Mouse (Mus musculus): ENCODE measurements around the gene Irf2. TPM values are rescaled to one million over a fixed set of nuclear protein-coding genes. Genes with fewer than 3 reads are reported as not detected.
A peak's percentile ranks its signal among the peaks of the same experiment; 100 is the strongest.

Irf2 gene
- total RNA-seq (2021), result 10 to 100 TPM; 23.1 to 26.0 TPM

- peak; percentile 85 for DNase-seq
- intact Hi-C loops (cut with DNase I), result loop anchor here (5.0 kb wide), 1 partner anchor 52 kb away; no protein-coding TSS in a partner anchor
Measured at GRCm38 (mm10) chr8:46739003-46739949, at the start of gene Irf2. Gene Irf2 (plus strand): TSS chr8:46739732.

GRCm38 (mm10) chr8:46690111-46690510 lies 49.4 kb upstream of the Irf2 start:
- intact Hi-C loops (cut with DNase I), result no loop called here
- no peak for DNase-seq

GRCm38 (mm10) chr8:46690581-46690980 lies 49.0 kb upstream of the Irf2 start:
- intact Hi-C loops (cut with DNase I), result no loop called here
- DNase-seq, result no peak

- intact Hi-C loops (cut with DNase I), result no loop called here
- DNase-seq, result no peak
Measured at GRCm38 (mm10) chr8:46691360-46691759, 48.2 kb upstream of the Irf2 start.

GRCm38 (mm10) chr8:46696256-46697041 lies 43.1 kb upstream of the Irf2 start:
- DNase-seq, result peak; percentile 6
- intact Hi-C loops (cut with DNase I), result no loop called here

- intact Hi-C loops (cut with DNase I), result no loop called here
- DNase-seq, result no peak
Measured at GRCm38 (mm10) chr8:46697566-46697965, 42.0 kb upstream of the Irf2 start.

GRCm38 (mm10) chr8:46698162-46698561 lies 41.4 kb upstream of the Irf2 start:
- no peak for DNase-seq
- intact Hi-C loops (cut with DNase I), result no loop called here

GRCm38 (mm10) chr8:46705145-46705544 lies 34.4 kb upstream of the Irf2 start:
- intact Hi-C loops (cut with DNase I), result no loop called here
- no peak for DNase-seq

GRCm38 (mm10) chr8:46706730-46707129 lies 32.8 kb upstream of the Irf2 start:
- DNase-seq, result no peak
- intact Hi-C loops (cut with DNase I), result no loop called here

GRCm38 (mm10) chr8:46709302-46709701 lies 30.2 kb upstream of the Irf2 start:
- intact Hi-C loops (cut with DNase I), result no loop called here
- no peak for DNase-seq

GRCm38 (mm10) chr8:46710289-46710688 lies 29.2 kb upstream of the Irf2 start:
- intact Hi-C loops (cut with DNase I), result no loop called here
- no peak for DNase-seq

- no peak for DNase-seq
- intact Hi-C loops (cut with DNase I), result no loop called here
Measured at GRCm38 (mm10) chr8:46711496-46711895, 28.0 kb upstream of the Irf2 start.

- DNase-seq, result no peak
- intact Hi-C loops (cut with DNase I), result no loop called here
Measured at GRCm38 (mm10) chr8:46713178-46713577, 26.4 kb upstream of the Irf2 start.

GRCm38 (mm10) chr8:46713844-46714243 lies 25.7 kb upstream of the Irf2 start:
- intact Hi-C loops (cut with DNase I), result no loop called here
- no peak for DNase-seq

GRCm38 (mm10) chr8:46714400-46714799 lies 25.1 kb upstream of the Irf2 start:
- DNase-seq, result no peak
- intact Hi-C loops (cut with DNase I), result no loop called here

- no peak for DNase-seq
- intact Hi-C loops (cut with DNase I), result no loop called here
Measured at GRCm38 (mm10) chr8:46716477-46716876, 23.1 kb upstream of the Irf2 start.

GRCm38 (mm10) chr8:46717170-46717569 lies 22.4 kb upstream of the Irf2 start:
- DNase-seq, result no peak
- intact Hi-C loops (cut with DNase I), result no loop called here

- DNase-seq, result no peak
- intact Hi-C loops (cut with DNase I), result no loop called here
Measured at GRCm38 (mm10) chr8:46718301-46718700, 21.2 kb upstream of the Irf2 start.

GRCm38 (mm10) chr8:46718747-46719146 lies 20.8 kb upstream of the Irf2 start:
- no peak for DNase-seq
- intact Hi-C loops (cut with DNase I), result no loop called here

- intact Hi-C loops (cut with DNase I), result no loop called here
- no peak for DNase-seq
Measured at GRCm38 (mm10) chr8:46720656-46721055, 18.9 kb upstream of the Irf2 start.

- DNase-seq, result no peak
- intact Hi-C loops (cut with DNase I), result no loop called here
Measured at GRCm38 (mm10) chr8:46721065-46721845, 18.3 kb upstream of the Irf2 start.
